Mouse (Mus musculus) brain, embryonic 14.5 days (tissue): Measurements from ENCODE around the gene Dqx1. TPM values are rescaled to one million over a fixed set of nuclear protein-coding genes. Genes with fewer than 3 reads are reported as not detected.

ENCODE experiments used
- DNase-seq: peaks from one replicate; pipeline ENCODE4 v3.0.0-alpha.2; 2011; ENCODE audit warnings: low read depth
- CTCF ChIP-seq: fragments of 200-500 bp; IDR thresholded peaks from 2 replicates; pipeline ENCODE4 v1.5.1; 2012; ENCODE audit warnings: inconsistent platforms, mild to moderate bottlenecking, moderate library complexity, borderline replicate concordance; ENCODE audit not compliant: insufficient read depth, insufficient read length; ENCODE audit errors: extremely low read depth
- POLR2A ChIP-seq: fragments of 200-500 bp; IDR thresholded peaks from 2 replicates; pipeline ENCODE4 v1.6.1; 2012; ENCODE audit warnings: mild to moderate bottlenecking, inconsistent platforms, borderline replicate concordance; ENCODE audit not compliant: poor library complexity, insufficient read depth, insufficient read length, severe bottlenecking; ENCODE audit errors: extremely low read depth
- polyA plus RNA-seq: library from polyadenylated mRNA; depleted of rRNA; stranded (reverse); fragments of >200 nt; gene quantifications from 2 replicates; pipeline ENCODE4 v1.2.3, GENCODE M21; 2012

Dqx1 gene
- polyA plus RNA-seq, 1 experiment: 1.0 TPM

DNA sequence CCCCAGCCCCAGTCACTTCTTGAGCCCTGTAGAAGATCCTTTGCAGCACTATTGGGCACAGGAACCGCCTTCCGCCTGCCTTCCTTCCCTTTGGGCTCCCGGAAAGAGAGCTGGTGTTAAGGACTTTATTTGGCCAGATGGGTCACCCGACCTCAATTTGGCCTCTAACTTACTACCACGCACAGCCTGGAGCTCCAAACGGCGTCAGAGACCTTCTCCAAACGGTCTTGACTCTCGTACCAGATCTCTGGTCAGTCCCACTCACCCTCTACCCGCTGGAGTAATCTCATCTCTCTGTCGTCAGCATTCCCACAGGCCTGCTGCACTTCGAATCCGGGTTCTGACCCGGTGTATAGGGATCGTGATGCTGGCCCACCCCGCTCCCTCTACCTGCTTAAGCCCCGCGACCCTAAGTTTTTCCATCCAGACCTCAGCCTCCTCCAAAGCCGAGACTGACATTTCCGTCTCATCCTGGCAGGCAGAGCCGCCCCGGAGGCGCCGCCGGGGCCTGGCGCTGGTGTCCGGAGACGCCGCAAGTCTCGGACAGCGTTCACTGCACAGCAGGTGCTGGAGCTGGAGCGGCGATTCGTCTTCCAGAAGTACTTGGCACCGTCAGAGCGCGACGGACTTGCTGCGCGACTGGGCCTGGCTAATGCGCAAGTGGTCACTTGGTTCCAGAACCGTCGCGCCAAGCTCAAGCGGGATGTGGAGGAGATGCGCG, 29.7 kb downstream of the Dqx1 start:
- TF ChIP-seq POLR2A: no peak
- no peak for DNase-seq

DNA sequence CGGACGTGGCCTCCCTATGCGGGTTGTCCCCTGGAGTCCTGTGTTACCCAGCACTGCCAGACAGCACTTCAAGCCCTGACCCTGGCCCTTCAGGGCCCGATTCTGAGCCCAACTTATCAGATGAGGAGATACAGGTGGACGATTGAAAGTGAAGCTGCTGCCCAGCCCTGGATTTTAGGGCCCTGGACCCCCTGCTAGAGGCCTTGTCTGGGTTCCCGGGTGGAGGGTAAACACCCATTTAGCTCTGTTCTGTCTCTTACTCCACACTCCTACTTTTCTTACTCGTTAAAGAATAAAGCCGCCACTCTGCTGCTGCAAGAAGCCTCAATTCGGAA, 30.2 kb downstream of the Dqx1 start:
- no peak for TF ChIP-seq CTCF
- no peak for TF ChIP-seq POLR2A
- DNase-seq: no peak

DNA sequence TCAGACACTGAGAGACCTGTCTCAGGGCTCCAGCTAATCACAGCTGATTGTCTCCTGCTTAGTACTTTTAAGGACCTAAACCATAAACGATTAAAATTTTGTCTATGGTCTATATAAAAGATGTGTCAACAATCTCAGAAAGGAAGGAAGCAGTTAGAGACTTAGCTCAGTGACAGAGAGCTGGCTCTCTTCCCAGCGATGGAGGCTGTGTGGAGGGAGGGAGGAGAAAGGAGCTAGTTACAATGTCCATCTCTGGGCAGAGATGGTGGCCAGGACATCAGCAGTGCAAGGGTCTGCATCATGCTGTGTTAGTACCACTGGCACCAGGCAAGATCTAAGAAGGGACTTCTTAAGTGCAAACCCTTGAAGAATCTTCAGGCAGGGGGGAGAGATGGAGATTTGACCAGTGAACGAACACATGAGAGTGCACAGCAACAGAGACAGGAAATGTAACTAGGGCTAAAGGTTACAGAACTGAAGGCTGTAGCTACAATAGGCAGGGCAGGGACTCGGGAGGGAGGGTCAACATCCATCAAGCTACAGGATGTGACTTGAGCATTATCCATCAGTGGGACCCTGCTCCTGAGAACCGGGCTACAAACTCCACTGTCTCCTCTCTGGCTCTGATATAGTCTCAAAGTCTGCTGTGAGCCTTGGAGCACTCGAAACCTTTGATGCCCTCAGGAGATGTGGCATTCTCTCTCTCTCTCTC, 34.9 kb downstream of the Dqx1 start:
- DNase-seq: no peak
- TF ChIP-seq CTCF (no peak), POLR2A (no peak)

DNA sequence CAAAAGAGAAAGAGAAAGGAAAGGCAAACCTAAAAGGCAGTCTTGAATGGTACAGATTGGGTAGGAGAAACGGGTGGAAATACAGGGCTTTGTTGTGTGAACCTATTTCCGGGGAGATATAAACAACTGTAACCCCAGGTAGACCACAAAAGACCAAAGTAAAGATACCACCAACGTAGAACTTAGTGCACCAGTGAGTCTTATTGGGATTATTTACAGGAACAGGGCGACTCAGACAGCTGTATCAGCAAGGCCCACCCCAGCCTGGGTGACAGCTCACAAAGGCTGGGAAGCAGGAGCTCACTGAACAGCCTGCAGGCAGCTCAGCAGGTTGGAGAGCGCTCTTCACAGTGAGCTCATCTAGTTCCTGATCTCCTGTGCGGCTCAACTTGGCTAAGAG, 38.3 kb downstream of the Dqx1 start:
- DNase-seq: no peak
- TF ChIP-seq POLR2A: no peak
- TF ChIP-seq CTCF: no peak

DNA sequence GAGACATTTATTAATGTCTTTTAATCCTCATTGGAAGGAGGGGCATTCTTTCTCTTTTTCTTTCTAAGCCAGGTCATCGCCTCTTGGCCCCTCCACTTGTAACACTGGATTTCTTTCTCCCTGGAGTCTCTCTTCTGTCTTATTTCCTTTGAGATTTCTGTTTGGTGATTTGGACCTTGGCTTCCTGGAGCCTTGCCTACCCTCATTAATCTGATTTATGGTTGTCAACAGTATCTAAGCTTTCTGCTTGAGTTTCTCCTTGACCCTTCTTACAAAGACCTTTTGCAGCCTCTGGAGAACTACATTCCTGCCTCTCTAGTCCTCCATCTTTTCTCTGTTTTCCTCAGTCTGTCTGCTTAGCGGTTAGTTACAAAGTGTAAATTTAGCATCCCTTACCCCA, 40.8 kb downstream of the Dqx1 start:
- TF ChIP-seq POLR2A (no peak), CTCF (no peak)
- DNase-seq: no peak

DNA sequence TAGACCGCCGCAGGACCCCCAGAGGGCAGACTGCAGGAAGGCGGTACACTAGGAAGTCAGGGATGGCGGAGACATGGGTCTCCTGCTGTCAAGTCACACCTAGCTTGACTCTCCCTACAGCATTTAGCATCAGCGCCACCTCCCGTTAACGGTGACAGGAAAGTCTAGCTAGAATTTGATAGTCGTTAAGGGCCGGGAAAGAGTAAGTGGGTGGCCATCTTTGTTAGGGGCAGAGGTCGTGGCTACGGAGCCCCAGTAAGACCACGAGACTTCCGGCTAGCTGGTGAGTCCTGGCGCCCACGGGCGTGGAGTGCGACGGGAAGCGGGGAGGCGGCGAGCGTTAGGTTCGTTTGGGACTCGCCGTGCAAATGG, 43.7 kb downstream of the Dqx1 start, which contains the start of the genes Ccdc142 and Gm42688:
Ccdc142 (plus strand) TSS at position 286 of the 372 bp plus-strand sequence.
Gm42688 (plus strand) TSS at position 302 of the 372 bp plus-strand sequence.
- TF ChIP-seq CTCF (peak; percentile 41; the same call in 1 of the 2 replicates), POLR2A (peak; percentile 8; the same call in 1 of the 2 replicates)
- peak; percentile 96 for DNase-seq

DNA sequence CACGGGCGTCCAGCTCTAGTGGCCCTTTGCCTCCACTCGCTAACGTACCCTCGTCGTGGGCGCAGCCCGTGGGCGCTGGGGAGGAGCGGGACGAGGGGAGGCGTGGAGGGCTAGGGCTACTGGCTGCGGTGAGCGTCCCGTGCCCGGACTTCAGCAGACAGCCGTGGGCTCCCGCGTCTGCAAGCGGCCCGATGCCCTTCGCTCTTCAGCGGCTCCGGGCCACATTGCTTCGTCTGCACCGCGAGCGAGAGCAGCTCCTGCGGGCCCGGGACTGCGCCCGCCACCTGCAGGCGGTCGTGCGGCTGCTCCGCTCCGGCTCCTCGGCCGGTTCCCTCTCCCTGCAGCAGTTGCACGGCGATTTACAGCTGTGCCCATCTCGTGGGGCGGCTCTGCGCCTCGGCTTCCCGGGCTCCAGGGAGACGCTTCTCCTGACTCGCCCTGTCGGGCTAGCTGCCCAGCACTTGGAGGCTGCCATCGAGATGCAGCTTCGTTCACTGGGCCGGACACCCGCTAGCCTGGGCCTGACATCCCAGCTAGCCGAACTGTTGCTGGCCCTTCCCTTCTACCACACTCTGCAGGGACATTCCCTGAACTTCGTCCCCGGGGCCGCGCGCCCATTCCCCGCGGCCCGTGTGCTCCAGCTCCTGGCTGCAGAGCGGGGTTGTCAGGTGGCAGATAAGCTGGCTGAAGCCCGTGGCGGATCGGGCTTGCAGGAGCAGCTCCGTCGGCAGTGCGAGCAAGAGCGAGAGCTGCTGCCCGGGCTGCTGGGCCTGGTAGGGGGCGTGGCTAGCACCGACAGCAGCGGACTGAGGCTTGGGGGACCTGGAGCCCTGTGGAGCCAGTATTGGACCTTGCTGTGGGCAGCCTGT, 44.3 kb downstream of the Dqx1 start:
- TF ChIP-seq CTCF (peak; percentile 50; the same call in 1 of the 2 replicates), POLR2A (0 out of 2 replicates have a peak, but pooled peaks have one; percentile 20)
- peak; percentile 81 for DNase-seq

DNA sequence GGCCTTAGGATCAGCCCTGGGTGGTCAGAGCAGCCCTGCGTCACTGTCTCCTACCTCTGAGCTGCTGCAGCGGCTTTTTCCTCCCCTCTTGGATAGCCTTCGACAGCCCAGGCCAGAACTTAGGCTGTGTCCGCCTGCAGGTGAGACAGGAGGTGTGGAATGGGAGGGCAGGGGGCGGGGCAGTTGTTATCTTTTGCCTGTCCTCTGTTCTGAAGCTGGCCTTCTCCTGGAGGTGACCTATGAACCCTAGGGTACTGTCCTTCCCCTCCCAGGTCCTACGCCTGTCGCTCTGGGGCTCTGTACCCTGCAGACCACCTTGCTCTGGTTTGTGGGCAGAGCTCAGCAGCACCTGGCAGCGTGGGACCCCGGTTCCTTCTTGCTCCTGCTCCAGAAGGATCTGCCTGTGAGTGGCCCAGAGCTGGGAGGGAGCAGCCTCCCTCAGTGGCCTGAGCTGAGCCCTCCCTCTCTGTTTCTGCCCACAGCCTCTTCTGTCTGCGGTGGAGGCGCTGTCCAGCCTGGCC, 45.5 kb downstream of the Dqx1 start:
- no peak for DNase-seq
- TF ChIP-seq CTCF: no peak
- no peak for TF ChIP-seq POLR2A

DNA sequence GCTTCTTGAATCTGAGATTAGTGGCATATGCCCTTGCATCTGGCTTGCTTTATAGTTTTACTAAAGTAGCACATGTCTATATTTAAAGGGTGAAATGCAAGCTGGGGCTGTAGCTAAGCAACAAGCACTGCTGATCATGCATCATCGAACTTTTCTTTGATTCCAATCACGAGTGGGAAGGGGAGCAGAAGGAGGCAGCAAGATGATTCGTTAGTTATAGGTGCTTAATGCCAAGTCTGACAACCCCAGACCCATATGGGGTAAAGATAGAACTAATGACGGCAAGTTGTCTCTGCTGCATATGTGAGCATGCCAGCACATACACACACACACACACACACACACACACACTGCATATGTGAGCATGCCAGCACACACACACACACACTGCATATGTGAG, 46.5 kb downstream of the Dqx1 start:
- peak; percentile 89 for DNase-seq
- TF ChIP-seq POLR2A (no peak), CTCF (no peak)

DNA sequence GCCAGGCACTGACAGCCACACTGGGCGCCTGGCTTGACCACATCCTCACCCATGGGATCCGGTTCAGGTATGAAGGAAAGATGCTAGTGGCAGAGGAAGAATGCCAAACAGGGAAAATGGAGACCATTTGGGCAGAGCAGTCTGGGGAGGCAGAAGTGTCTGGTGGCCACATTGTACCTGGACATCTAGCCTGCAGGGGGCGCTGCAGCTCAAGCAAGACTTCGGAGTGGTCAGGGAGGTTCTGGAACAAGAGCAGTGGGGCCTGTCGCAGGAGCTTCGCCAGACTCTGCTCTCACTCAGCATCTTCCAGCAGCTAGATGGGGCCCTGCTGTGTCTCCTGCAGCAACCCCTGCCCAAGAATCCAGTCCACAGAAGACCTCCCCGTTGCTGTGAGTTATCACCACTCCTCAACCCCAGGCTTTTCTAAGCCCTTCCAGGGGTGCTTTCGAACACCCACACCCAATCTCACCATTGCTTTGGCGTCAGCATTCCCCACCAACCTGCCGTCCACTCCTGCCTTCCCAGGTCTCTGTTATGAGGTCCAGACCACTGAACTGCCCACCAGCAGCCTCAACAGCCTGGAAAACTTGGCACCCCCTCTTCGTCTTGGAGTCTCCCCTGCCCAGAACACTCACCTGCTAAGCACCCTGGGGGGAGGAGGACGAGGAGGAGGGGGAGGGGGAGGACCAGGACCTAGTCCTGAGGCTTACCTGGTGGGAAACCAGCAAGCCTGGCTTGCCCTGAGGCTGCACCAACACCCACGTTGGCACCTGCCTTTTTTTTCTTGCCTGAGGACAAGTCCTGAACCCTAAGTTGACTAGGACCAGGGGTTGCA, 50.1 kb downstream of the Dqx1 start:
- TF ChIP-seq POLR2A (no peak), CTCF (peak; percentile 76)
- DNase-seq: peak; percentile 77

DNA sequence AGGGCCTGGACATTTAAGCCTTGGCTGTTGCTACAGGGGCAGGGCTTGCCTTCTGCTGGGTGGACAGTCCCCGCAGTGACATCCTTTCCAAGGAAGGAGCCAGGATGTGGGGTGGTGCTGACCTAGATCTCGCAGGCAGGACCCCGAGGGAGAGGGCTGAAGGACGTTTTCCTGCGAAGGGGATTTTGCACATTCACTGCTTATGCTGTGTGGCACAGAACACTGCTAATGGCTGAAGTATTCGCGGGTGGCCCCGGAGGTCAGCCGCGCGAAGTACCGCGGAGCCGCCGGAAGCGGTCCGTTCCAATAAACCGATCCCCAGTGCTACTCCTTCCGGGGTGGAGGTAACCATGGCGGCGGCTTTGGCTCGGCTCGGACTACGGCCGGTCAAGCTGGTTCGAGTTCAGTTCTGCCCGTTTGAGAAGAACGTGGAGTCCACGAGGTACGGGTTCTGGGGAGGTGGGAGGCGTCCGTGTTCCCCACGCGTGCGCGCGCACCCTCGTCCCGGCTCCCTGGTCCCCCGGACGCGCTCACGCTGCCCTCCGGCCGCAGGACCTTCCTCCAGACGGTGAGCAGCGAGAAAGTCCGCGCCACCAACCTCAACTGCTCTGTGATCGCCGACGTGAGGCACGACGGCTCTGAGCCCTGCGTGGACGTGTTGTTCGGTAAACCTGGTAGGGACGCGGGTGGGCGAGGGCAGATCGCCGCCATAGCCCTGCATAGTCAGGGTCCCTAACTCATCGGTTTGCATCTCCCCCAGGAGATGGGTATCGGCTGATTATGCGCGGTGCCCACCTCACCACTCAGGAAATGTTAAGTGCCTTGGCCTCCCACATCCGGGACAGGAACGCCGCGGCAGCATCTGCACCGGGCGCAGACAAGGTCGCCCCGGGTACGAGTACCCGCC, 51.4 kb downstream of the Dqx1 start, which contains the start of gene Mrpl53:
Mrpl53 (plus strand) TSS at position 279 of the 907 bp plus-strand sequence.
- DNase-seq: peak; percentile 89
- no peak for TF ChIP-seq CTCF
- peak; percentile 47; the same call in 1 of the 2 replicates for TF ChIP-seq POLR2A
